Mouse (Mus musculus) neutrophil, adult 83 days (primary cell): Measurements from ENCODE around the gene Dync1h1. TPM values are rescaled to one million over a fixed set of nuclear protein-coding genes. Genes with fewer than 3 reads are reported as not detected.

Experiments used
- total RNA-seq, 2 experiments: library from RNA; stranded (reverse); gene quantifications; one replicate each; pipeline ENCODE4 v1.2.4; 2023

The Dync1h1 gene
- 10 to 100 TPM; 89.2 to 92.2 TPM for total RNA-seq

GRCm38 (mm10) chr12:110601241-110602218 lies at the start of gene Dync1h1:
Dync1h1 (plus strand) TSS chr12:110601452.

GRCm38 (mm10) chr12:110682561-110683299 lies 81.5 kb downstream of the Dync1h1 start, which contains the start of gene 1700001K19Rik:
1700001K19Rik (minus strand) TSS chr12:110682619.

GRCm38 (mm10) chr12:110702556-110702955 lies 101.3 kb downstream of the Dync1h1 start, which contains the start of gene Hsp90aa1:
Hsp90aa1 (minus strand) TSS chr12:110702728.

Other genes starting within 250 kb of the Dync1h1 start
- 100 to 1,000 TPM; 137 to 158 TPM for gene Ppp2r5c, start 154.3 kb upstream of the Dync1h1 start, total RNA-seq
- not detected for gene 1700001K19Rik, start 81.2 kb downstream of the Dync1h1 start, total RNA-seq
- gene Hsp90aa1, start 101.3 kb downstream of the Dync1h1 start, total RNA-seq = 100 to 1,000 TPM; 343 to 448 TPM
- gene Wdr20, start 136.5 kb downstream of the Dync1h1 start, total RNA-seq = 10 to 100 TPM; 38.3 to 40.4 TPM
- under 1 TPM; 0.48 to 0.99 TPM for gene Mok, start 239.5 kb downstream of the Dync1h1 start, total RNA-seq
- 1 to 10 TPM; 4.8 to 5.0 TPM for gene Zfp839, start 248.8 kb downstream of the Dync1h1 start, total RNA-seq